Mouse (Mus musculus) bone marrow macrophage, adult 2 months (primary cell): ENCODE measurements at regions not wholly inside any gene's neighbourhood (a gene's known extent, or its start where the extent isn't known, plus 50 kb on each side); places are given as distances from the start of the nearest gene placed in this dataset.

Experiments
- CTCF ChIP-seq: IDR thresholded peaks from 2 replicates; pipeline ENCODE4 v1.5.1; 2012; ENCODE audit warnings: low read depth, mild to moderate bottlenecking, low read length, moderate library complexity
- POLR2A ChIP-seq: IDR thresholded peaks from 2 replicates; pipeline ENCODE4 v1.6.1; 2012; ENCODE audit warnings: mild to moderate bottlenecking, low read depth, low read length, borderline replicate concordance

DNA sequence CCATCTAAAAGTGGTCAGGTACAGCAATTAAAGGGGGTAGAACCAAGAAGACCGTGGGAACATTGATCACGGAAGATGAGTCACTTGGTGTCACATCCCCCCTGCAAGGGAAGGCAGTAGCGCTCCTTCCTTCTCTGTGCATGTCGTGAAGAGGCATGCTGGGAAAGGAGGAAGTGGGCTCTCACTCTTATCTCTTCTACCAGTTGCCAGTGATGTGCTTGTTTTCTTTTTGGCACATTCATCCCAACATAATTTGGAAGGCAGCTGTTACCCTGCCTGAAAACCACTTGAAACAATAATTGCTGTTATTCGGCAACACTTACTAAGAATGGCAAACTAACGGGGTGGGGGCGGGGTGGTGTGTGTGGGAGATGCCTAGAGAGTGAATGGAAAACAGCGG is 161.0 kb upstream of the Tmpo start:
- TF ChIP-seq POLR2A, result no peak
- TF ChIP-seq CTCF, result no peak
